Mouse (Mus musculus) hindbrain, embryonic 13.5 days (tissue): ENCODE results near the gene Pgf. TPM values are rescaled to one million over a fixed set of nuclear protein-coding genes. Genes with fewer than 3 reads are reported as not detected.
"Not testable (repeated sequence)": the region's sequence is repeated elsewhere in the genome, so short reads cannot be mapped to it uniquely, and the experiment has no call there.

Experiments
- ATAC-seq: fragments of 200-750 bp; cut with Nextera tagmentation; 2 replicates; pipeline ENCODE4 v1.8.0; 2017; ENCODE audit warnings: moderate TSS enrichment; ENCODE audit not compliant: low FRiP score
- H3K27ac ChIP-seq: fragments of 300-500 bp; sonication (generic); 2 replicates; pipeline ENCODE4 v1.5.1; 2015; ENCODE audit warnings: inconsistent platforms, mild to moderate bottlenecking, moderate library complexity
- H3K27me3 ChIP-seq: fragments of 300-500 bp; sonication (generic); 2 replicates; pipeline ENCODE4 v1.6.1; 2015; ENCODE audit warnings: mild to moderate bottlenecking, inconsistent platforms
- H3K36me3 ChIP-seq: fragments of 300-500 bp; sonication (generic); 2 replicates; pipeline ENCODE4 v1.6.1; 2015; ENCODE audit warnings: mild to moderate bottlenecking, inconsistent platforms
- H3K4me1 ChIP-seq: fragments of 300-500 bp; sonication (generic); replicated peaks from 2 replicates; pipeline ENCODE4 v1.6.1; 2015; ENCODE audit warnings: inconsistent platforms
- H3K4me2 ChIP-seq: fragments of 300-500 bp; sonication (generic); 2 replicates; pipeline ENCODE4 v1.6.1; 2015; ENCODE audit warnings: inconsistent platforms, mild to moderate bottlenecking, moderate library complexity
- H3K4me3 ChIP-seq: fragments of 300-500 bp; sonication (generic); 2 replicates; pipeline ENCODE4 v1.5.1; 2015; ENCODE audit warnings: mild to moderate bottlenecking, inconsistent platforms
- H3K9ac ChIP-seq: fragments of 300-500 bp; sonication (generic); 2 replicates; pipeline ENCODE4 v1.6.1; 2015; ENCODE audit warnings: mild to moderate bottlenecking, inconsistent platforms
- H3K9me3 ChIP-seq: fragments of 300-500 bp; sonication (generic); 2 replicates; pipeline ENCODE4 v1.6.1; 2016; ENCODE audit warnings: inconsistent platforms
- WGBS: fragments of 180-500 bp; shearing (Covaris S2); methylation state at CpG from one replicate; pipeline ENCODE4 v1.1.7; 2015; 5-methylcytosine and 5-hydroxymethylcytosine counted together
- polyA plus RNA-seq: library from polyadenylated mRNA; unstranded; fragments of >200 nt; fragmentation: Nextera tagmentation; extraction: Ambion mirVana; gene quantifications from 2 replicates; pipeline ENCODE4 v1.2.1, GENCODE M21; 2015

The Pgf gene
- polyA plus RNA-seq, 1 experiment from 2014 or later: 7.5 TPM

- peaks cover 10% of the 10 kb centered on the region for H3K36me3 ChIP-seq
- WGBS: 5% methylated on average over 20 of the region's 20 CpGs
- H3K9ac ChIP-seq: peak overlapping the region; percentile 83
- H3K9me3 ChIP-seq: no peaks in the 10 kb centered on the region
- peak; percentile 22; the same call in 1 of the 2 replicates for ATAC-seq
- H3K4me1 ChIP-seq: peaks cover 40% of the 10 kb centered on the region
- peak overlapping the region; percentile 67 for H3K27ac ChIP-seq
- 0 out of 2 replicates have a peak, but pooled peaks cover 3% of the 10 kb centered on the region for H3K27me3 ChIP-seq
- H3K4me2 ChIP-seq: peak overlapping the region; percentile 77
- peak overlapping the region; percentile 55 for H3K4me3 ChIP-seq
Measured at GRCm38 (mm10) chr12:85150321-85151001, 27.1 kb downstream of the Pgf start.

- peaks cover 41% of the 10 kb centered on the region for H3K4me1 ChIP-seq
- peaks cover 5% of the 10 kb centered on the region; the same call in 1 of the 2 replicates for H3K27me3 ChIP-seq
- 83% methylated on average over 9 of the region's 9 CpGs for WGBS
- no peak for ATAC-seq
- H3K36me3 ChIP-seq: peaks cover 21% of the 10 kb centered on the region
- no peak overlapping the region for H3K4me3 ChIP-seq
- H3K9ac ChIP-seq: no peak overlapping the region
- H3K4me2 ChIP-seq: no peak overlapping the region
- H3K27ac ChIP-seq: no peak overlapping the region
- 0 out of 2 replicates have a peak, but pooled peaks cover 4% of the 10 kb centered on the region for H3K9me3 ChIP-seq
Measured at GRCm38 (mm10) chr12:85146881-85147280, 30.7 kb downstream of the Pgf start.

GRCm38 (mm10) chr12:85146355-85146754 is 31.2 kb downstream of the Pgf start:
- no peak overlapping the region for H3K4me2 ChIP-seq
- peaks cover 6% of the 10 kb centered on the region; the same call in 1 of the 2 replicates for H3K27me3 ChIP-seq
- H3K9me3 ChIP-seq: 0 out of 2 replicates have a peak, but pooled peaks cover 4% of the 10 kb centered on the region
- H3K27ac ChIP-seq: peak overlapping the region; percentile 19; the same call in 1 of the 2 replicates
- no peak overlapping the region for H3K9ac ChIP-seq
- no peak overlapping the region for H3K4me3 ChIP-seq
- ATAC-seq: no peak
- WGBS: 34% methylated on average over 9 of the region's 11 CpGs
- H3K4me1 ChIP-seq: peaks cover 37% of the 10 kb centered on the region
- H3K36me3 ChIP-seq: peaks cover 22% of the 10 kb centered on the region

DNA sequence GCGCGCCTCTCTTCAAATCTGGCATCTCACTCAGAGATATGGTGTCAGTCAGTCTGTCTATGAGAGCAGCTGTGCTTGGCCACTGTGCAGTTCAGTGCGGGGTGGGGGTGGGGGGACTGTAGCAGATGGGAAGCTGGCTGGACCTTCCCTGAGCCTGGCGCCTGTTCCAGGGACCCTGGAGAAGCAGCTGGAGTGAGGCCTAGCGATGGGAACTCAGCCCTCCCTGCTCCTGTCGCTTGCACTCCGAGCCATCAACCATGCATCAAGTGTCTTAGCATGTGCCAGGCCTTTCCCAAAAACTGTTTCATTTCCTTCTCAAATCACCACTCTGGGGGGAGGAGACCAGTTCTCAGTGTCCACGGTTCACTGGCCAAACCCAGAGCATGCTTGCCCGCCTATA is 32.0 kb downstream of the Pgf start:
- ATAC-seq: no peak
- no peak overlapping the region for H3K9ac ChIP-seq
- no peak overlapping the region for H3K4me2 ChIP-seq
- H3K9me3 ChIP-seq: 0 out of 2 replicates have a peak, but pooled peaks cover 4% of the 10 kb centered on the region
- H3K36me3 ChIP-seq: peaks cover 22% of the 10 kb centered on the region
- peaks cover 30% of the 10 kb centered on the region for H3K4me1 ChIP-seq
- no peak overlapping the region for H3K4me3 ChIP-seq
- WGBS: 73% methylated on average over 9 of the region's 9 CpGs
- peaks cover 6% of the 10 kb centered on the region; the same call in 1 of the 2 replicates for H3K27me3 ChIP-seq
- H3K27ac ChIP-seq: peak overlapping the region; percentile 19; the same call in 1 of the 2 replicates

GRCm38 (mm10) chr12:85144821-85145220 is 32.8 kb downstream of the Pgf start:
- peaks cover 27% of the 10 kb centered on the region for H3K36me3 ChIP-seq
- H3K27me3 ChIP-seq: peaks cover 6% of the 10 kb centered on the region; the same call in 1 of the 2 replicates
- H3K27ac ChIP-seq: no peak overlapping the region
- no peak overlapping the region for H3K4me2 ChIP-seq
- 0 out of 2 replicates have a peak, but pooled peaks cover 4% of the 10 kb centered on the region for H3K9me3 ChIP-seq
- WGBS: 89% methylated on average over 4 of the region's 4 CpGs
- peaks cover 21% of the 10 kb centered on the region for H3K4me1 ChIP-seq
- H3K9ac ChIP-seq: no peak overlapping the region
- H3K4me3 ChIP-seq: no peak overlapping the region
- no peak for ATAC-seq

DNA sequence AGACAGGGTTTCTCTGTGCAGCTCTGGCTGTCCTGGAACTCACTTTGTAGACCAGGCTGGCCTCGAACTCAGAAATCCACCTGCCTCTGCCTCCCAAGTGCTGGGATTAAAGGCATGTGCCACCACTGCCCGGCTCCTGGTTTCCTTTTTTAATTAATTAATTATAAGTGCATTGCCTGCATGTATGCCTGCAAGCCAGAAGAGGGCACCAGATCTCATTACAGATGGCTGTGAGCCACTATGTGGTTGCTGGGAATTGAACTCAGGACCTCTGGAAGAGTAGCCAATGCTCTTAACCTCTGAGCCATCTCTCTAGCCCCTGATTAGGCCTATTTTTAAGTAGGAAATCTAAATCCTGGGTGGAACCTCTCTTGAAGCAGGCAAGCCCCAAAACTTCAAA is 33.3 kb downstream of the Pgf start:
- peaks cover 30% of the 10 kb centered on the region for H3K36me3 ChIP-seq
- H3K27me3 ChIP-seq, ATAC-seq, H3K9ac ChIP-seq, H3K4me3 ChIP-seq, H3K4me2 ChIP-seq, H3K27ac ChIP-seq, H3K9me3 ChIP-seq: not testable (repeated sequence)
- H3K4me1 ChIP-seq: peaks cover 16% of the 10 kb centered on the region; the same call in 1 of the 2 replicates
- WGBS: 60% methylated on average over 2 of the region's 2 CpGs

GRCm38 (mm10) chr12:85142803-85143202 is 34.8 kb downstream of the Pgf start:
- ATAC-seq: 0 out of 2 replicates have a peak, but pooled peaks have one; percentile 31
- WGBS: 15% methylated on average over 4 of the region's 4 CpGs
- Histone ChIP-seq H3K4me3 (no peak overlapping the region), H3K27ac (no peak overlapping the region), H3K36me3 (peaks cover 41% of the 10 kb centered on the region), H3K9ac (no peak overlapping the region), H3K27me3 (peaks cover 12% of the 10 kb centered on the region), H3K9me3 (0 out of 2 replicates have a peak, but pooled peaks cover 4% of the 10 kb centered on the region), H3K4me2 (no peak overlapping the region), H3K4me1 (peaks cover 16% of the 10 kb centered on the region; the same call in 1 of the 2 replicates)

- H3K36me3 ChIP-seq: peaks cover 46% of the 10 kb centered on the region
- H3K4me3 ChIP-seq: no peak overlapping the region
- no peak overlapping the region for H3K27ac ChIP-seq
- peaks cover 7% of the 10 kb centered on the region; the same call in 1 of the 2 replicates for H3K4me1 ChIP-seq
- 0 out of 2 replicates have a peak, but pooled peaks cover 4% of the 10 kb centered on the region for H3K9me3 ChIP-seq
- ATAC-seq: no peak
- peaks cover 12% of the 10 kb centered on the region for H3K27me3 ChIP-seq
- H3K9ac ChIP-seq: no peak overlapping the region
- no peak overlapping the region for H3K4me2 ChIP-seq
- 85% methylated on average over 6 of the region's 6 CpGs for WGBS
Measured at GRCm38 (mm10) chr12:85141096-85141495, 36.5 kb downstream of the Pgf start.

DNA sequence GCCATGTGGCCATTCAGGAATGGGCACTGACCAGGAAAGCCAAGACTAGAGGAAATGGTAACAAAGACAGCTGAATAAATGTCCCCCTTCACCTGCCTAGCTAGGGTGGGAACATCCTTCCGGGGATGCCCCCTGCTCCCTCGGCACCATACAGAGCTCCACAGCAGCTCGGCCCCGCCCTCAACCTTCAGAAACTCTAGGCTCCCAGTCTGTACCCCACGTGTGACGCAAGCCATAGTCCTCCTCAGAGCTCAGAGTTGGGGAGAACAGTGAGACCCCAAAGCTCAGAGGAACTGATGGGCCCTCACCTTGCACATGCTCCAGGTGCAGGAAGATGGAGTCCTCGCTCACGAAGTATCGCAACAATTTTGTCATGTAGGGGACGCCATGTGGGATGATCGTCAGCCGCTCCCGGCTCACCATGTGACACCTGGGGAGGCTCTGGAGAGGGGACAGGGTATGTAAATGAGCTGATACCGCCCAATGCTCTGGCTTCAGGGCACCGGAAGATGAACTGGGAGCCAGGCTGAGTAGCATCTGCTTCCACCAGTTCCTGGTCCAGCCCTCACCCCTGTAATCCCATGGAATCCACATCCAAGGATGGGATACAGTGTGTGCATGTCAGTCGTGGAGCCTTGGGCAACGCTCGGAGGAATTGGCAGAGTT is 37.4 kb downstream of the Pgf start:
- H3K27me3 ChIP-seq: peaks cover 12% of the 10 kb centered on the region
- no peaks in the 10 kb centered on the region; the same call in 1 of the 2 replicates for H3K4me1 ChIP-seq
- H3K4me2 ChIP-seq: no peak overlapping the region
- no peak overlapping the region for H3K4me3 ChIP-seq
- 0 out of 2 replicates have a peak, but pooled peaks cover 4% of the 10 kb centered on the region for H3K9me3 ChIP-seq
- H3K9ac ChIP-seq: no peak overlapping the region
- no peak overlapping the region for H3K27ac ChIP-seq
- no peak for ATAC-seq
- H3K36me3 ChIP-seq: peaks cover 55% of the 10 kb centered on the region
- 46% methylated on average over 18 of the region's 18 CpGs for WGBS

DNA sequence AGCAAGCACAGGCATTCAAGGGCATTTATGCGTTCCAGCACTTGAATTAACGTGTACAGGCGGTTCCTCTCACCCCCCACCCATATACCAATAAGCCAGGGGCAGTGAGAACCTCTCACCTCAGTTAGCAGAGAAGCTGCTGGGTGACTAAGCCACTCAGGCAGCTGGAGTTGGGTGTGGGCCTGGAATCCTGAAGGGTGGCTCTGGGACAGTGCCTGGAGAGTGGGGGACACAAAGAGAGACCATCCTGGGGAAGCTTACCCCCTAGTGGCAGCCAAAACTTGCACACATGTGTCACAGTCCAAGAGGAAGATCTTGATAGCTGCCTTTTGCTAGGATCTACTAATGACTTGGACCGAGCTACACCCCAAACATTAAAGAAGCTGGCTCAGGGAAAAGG is 41.0 kb downstream of the Pgf start:
- Histone ChIP-seq H3K36me3 (peaks cover 74% of the 10 kb centered on the region), H3K4me1 (no peaks in the 10 kb centered on the region; the same call in 1 of the 2 replicates), H3K4me3 (no peak overlapping the region), H3K9me3 (no peaks in the 10 kb centered on the region), H3K27me3 (peaks cover 9% of the 10 kb centered on the region), H3K27ac (no peak overlapping the region), H3K4me2 (no peak overlapping the region), H3K9ac (no peak overlapping the region)
- 80% methylated on average over 4 of the region's 4 CpGs for WGBS
- ATAC-seq: no peak

DNA sequence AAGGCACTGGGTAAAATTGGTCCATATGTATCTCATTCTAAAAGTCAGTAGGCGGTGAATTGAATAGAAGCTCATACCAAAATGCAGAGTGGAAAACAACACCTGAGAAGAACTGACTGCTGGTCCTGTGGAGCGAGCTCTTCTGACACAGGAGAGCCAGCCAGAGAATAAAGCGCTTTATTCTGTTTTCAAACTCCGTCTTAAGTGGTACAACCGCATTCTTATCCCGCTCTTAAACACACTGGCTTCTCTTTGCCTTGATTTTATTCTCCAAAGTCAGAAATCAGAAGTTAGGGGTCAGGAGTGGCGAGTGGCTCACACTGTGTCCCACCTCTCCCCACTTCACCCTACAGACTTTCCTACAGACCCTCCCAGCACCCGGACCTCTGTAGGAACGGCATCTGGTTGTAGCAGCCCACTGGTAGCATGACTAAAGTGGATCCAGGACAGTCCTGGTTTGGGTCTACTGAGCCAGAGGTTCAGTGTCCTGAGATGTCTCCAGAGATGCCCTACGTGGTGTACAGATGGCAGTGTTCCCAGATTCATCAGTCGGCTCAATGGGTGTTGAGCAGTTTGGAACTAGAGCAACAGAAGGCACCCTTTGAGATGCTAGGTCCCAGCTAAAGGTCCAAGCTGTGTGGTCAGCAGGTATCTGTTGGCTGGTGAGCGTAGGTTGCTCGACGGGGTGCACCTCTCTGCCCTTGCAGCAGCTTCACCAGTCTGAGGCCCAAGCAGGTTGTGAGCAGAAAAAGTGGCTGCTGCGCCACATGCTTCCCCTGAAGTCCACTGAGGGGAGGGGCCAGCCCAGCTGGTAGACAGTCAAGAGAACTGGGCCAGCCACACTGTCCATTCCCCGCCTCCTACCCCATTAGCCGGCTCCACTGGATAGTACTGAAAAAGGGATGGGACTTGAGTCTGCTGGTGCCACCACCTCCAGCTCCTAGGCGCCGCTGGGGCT is 41.8 kb downstream of the Pgf start:
- Histone ChIP-seq H3K27me3 (peaks cover 9% of the 10 kb centered on the region), H3K4me3 (no peak overlapping the region), H3K9ac (no peak overlapping the region), H3K9me3 (no peaks in the 10 kb centered on the region), H3K27ac (no peak overlapping the region), H3K4me2 (no peak overlapping the region), H3K36me3 (peaks cover 81% of the 10 kb centered on the region), H3K4me1 (no peaks in the 10 kb centered on the region; the same call in 1 of the 2 replicates)
- ATAC-seq: peak; percentile 2; the same call in 1 of the 2 replicates
- WGBS: 82% methylated on average over 19 of the region's 19 CpGs
